Mouse (Mus musculus): ENCODE results near the gene Sdk1.

DNA sequence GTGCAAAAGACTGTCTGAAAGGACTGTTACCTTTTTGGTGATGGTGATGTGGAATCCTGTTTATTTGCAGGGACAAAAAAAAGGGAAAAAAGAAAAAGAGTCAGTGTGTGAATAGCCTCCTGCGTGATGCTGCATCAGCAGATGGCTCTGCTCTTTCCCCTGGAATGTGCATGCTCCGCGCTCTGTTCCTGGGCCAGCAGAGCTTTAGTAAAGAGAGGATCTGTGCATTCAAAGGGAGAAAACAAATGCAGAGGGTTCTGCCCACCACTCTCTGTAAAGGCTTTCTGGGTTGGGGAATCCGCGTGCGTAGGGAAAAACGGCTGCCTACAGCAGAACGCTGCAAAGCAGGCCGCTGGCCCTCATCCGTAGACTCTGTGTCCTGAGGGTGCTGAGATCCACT is 644.7 kb downstream of the Sdk1 start:
- TF ChIP-seq POLR2A (IDR thresholded peaks at IDR 0.05; ENCODE audit: insufficient read depth, low read length) (no peak), CTCF (IDR thresholded peaks at IDR 0.05; ENCODE audit: low read depth, low read length) (no peak)
